Mouse (Mus musculus): ENCODE measurements around the gene Cplx3.

The Cplx3 gene

DNA sequence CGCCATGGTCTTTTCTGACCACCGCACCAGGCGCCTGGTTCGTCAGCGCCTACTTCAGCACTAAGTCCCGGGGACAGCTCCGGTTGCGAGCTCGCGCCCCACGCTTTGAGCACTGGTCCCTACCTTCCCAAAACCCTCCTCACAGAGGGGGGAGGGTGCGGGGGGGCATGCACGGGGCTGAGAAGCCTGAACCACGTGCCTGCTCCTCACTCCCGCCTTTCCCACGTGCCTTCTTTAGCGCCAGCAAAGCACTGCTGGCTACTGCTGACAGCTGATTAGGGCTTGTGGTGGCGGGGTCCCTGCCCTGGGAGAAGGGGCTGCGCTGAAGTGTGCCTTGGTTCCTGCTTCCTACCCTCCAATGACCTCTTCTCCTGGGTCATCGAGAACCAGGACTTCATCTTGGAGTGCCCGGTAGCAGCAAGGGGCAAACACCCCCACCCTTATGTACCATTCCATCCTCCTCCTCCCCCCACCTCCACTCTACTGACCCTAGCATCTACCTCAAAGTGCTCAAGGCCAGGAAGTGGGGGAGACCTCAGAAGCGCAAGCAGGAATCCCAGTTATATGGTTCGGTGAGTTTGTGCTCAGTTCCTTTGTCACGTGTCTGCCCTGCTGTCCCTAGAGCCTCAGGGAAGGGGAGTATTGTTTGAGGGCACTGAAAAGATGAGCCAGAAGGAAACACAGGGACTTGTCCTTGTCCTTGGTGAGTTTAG is at the start of gene Cplx3:
Cplx3 (minus strand) TSS at position 143 of the 713 bp plus-strand sequence.
- DNase-seq (ENCODE audit: low spot score) = peak; percentile 52

DNA sequence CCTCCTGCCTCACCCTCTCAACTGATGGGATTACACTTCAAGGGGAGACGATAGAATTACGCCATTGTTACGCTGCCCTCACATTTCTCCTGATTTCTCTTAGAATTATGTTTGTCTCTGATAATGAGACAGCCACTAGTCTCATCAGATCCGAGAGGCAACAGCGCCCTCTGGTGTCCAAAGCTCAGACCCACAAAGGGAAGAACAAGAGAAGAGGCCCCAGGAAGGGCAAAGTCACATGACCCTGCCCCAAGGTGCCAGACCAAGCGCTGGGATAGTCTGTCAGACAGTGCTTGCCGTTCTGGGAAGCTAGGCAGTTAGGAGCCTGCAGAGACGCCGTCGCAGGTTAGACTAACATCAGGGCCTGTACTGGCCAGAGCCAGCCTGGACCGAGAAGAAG is 49.7 kb upstream of the Cplx3 start:
- peak; percentile 96 for DNase-seq (ENCODE audit: low spot score)

DNA sequence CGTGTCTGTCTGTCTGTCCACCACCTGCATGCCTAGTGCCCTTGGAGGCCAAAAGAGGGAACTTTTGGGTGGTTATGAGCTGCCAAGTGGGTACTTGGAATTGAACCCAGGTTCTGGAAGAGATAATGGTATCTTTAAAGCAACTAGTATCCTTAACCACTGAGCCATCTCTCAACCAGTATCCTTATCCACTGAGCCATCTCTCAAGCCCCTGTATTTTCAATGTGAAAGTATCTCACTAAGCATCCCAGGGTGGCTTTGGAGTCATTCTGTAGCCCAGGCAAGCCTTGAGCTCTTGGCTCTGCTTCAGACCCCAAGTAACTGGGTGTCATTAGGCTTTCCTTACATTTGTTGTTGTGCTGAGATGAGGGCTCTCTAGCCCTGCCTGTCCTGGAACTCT is 48.9 kb upstream of the Cplx3 start:
- no peak for DNase-seq (ENCODE audit: low spot score)

DNA sequence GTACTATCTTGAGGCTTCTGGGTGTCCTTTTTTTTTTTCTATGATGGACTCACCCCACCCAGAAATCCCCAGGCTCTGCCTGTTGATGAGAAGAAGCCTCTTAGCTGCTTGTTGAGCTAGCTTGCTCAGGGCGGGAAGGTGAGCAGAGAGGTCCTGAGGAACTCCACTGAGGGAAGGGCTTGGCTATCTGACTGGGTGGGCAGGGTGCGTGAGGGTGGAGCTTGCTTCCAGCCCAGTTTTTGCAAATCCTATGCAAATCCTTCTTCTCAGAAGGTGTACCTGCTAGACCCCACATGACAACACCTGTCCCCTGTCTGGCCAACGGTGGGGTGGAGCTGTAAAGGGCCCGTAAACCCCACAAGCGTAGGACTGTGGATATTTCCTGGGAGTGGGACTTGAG is 47.2 kb upstream of the Cplx3 start, which contains the start of gene Csk:
Csk (minus strand) TSS at position 349 of the 400 bp plus-strand sequence.
- DNase-seq (ENCODE audit: low spot score) = no peak

DNA sequence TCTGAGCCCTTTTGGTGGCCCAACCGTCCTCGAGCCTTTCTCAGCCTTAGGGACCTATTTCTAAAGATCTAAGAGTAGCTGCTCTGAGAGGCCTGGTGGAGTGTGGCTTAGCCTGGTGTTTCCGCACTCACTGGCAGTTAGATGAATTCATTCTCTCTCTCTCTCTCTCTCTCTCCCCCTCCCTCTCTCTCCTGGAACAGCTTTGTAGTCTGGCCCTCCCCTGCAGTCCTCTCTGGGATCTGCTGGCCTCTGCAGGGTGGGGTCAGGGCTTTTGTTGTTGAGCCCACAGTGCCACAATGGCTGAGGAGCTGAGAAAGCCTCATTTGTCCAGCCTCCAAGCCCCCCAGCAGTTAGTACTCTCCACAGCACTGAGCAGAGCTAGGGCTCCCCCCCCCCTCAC is 46.8 kb upstream of the Cplx3 start:
- DNase-seq (ENCODE audit: low spot score) = no peak

DNA sequence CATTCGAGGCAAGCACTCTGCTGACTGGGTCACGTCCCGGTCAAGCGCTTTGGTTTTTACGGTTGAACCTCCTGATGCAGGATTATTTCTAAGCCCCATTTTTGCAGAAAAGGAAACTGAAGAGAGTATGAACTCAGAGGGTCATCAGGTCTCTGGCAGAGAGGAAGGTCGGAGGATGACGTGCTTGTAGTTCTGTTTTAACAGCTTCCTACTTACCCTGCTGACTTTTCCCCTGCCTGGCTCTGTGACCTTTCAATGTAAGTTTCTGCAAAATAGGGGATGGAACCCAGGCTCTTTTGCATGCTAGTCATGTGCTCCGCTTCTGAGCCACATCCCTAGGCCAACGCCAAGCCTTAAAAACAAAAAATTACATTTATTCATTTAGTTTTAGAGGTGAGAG is 46.3 kb upstream of the Cplx3 start:
- DNase-seq (ENCODE audit: low spot score) = no peak

DNA sequence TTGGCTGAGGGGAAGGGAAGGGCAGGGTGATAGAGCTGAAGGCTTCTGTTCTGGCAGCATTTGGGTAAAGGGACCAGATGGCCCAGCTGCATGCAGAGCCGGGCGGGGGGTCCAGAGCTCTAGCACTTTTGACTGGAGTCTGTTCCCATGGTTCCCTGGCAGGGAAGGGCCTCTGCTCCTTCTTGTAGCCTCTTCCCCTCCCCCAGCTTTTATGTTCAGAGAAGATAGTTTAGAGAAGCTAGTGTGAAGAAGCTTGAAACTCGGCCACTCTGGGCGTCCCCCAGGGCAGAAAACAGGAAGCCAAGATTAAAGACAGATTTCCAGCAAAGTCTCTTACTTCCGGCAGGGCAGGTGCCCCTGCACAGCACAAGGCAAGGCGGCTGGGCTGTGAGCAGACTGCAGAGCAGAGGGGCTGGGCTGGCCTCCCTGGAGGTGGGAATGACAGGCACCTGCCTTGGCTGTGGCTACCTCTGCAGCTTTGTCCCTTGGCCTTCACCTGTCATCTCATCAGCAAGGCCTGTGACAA is 44.8 kb upstream of the Cplx3 start:
- DNase-seq (ENCODE audit: low spot score) = no peak

DNA sequence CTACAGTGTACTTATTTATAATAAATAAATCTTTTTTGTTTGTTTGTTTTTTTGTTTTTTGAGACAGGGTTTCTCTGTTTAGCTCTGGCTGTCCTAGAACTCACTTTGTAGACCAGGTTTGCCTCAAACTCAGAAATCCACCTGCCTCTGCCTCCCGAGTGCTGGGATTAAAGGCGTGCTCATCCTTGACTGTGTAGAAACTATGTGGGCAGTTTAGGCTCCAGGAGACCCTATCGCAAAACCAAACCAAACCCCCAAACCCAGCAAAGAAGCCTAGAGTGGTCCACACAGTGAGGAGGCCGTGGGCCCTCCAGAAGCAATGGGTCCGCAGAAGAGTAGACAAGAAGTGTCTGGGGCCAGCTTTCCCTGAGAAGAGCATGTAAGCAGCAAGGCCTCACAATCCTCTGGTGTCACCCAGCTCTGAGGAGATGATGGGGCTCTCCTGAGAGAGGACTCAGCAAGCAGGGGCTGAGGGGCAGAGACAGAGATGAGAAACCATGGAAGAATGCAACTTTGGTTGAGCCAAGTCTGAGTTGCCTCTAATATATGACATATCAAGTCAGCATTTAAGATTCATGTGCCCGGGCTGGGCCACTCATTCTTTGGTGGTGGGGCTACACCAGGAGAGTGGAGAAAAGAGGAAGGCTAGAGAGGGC is 44.2 kb upstream of the Cplx3 start:
- no peak for DNase-seq (ENCODE audit: low spot score)

DNA sequence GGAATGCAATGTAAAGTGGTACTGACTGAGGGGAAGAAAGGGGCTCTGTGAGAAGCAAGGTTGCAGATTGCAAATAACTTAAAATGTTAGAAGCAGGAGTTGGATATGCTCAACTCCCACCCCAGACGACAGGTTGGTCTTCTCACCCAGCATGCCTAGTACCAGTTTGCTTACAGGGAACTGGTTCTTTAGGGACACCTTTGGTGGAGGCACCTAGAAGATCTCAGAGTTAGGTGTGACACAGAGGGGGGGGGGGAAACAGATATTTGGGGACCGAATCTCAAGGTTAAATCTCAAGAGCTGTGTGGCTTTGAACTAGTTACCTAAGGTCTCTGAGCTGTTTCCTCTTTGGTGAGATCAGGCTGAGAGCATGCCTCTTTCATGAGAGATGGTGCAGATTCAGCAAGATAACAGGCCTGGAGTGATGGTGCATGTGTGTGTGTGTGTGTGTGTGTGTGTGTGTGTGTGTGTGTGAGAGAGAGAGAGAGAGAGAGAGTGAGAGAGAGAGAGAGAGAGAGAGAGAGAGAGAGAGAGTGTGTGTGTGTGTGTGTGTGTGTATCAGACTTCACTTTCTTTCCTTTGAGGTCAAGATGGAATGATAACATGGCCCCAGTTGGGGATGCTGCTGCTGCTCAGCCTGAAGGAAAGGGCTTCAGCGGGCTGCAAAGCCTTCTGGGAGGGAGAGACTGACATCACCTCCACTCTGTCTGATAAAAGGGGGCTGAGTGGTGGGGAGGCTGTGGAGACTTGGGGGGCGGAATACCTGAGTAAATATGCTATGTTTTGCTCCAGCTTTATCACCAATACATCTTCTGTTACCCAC is 41.4 kb upstream of the Cplx3 start:
- DNase-seq (ENCODE audit: low spot score) = no peak

DNA sequence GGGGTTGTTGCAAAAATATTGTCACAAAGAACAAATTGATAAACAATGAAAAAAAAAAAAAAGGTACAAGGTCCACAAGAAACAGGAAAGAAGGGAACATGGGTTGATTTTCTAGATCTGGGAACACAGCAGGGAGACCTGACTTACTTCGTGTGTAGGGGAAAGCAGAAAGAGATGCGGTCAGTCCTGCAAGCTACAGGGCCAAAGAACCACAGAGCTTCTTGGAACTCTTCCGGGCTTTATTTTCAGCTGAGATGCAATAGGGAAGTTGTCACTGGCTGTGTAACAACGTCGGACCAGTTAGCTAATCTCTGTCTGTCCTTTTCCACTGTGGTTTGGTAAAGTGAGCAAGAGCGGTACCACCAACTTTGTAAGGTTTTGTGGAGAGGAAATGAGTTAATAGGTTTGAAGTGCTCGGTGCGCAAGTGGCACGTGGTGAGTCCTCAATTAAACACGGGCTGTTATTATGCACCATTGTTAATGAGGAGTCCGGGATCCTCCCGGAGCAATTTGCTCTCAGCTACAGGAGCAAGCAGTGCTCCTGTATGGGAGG is 40.5 kb upstream of the Cplx3 start:
- DNase-seq (ENCODE audit: low spot score) = no peak

DNA sequence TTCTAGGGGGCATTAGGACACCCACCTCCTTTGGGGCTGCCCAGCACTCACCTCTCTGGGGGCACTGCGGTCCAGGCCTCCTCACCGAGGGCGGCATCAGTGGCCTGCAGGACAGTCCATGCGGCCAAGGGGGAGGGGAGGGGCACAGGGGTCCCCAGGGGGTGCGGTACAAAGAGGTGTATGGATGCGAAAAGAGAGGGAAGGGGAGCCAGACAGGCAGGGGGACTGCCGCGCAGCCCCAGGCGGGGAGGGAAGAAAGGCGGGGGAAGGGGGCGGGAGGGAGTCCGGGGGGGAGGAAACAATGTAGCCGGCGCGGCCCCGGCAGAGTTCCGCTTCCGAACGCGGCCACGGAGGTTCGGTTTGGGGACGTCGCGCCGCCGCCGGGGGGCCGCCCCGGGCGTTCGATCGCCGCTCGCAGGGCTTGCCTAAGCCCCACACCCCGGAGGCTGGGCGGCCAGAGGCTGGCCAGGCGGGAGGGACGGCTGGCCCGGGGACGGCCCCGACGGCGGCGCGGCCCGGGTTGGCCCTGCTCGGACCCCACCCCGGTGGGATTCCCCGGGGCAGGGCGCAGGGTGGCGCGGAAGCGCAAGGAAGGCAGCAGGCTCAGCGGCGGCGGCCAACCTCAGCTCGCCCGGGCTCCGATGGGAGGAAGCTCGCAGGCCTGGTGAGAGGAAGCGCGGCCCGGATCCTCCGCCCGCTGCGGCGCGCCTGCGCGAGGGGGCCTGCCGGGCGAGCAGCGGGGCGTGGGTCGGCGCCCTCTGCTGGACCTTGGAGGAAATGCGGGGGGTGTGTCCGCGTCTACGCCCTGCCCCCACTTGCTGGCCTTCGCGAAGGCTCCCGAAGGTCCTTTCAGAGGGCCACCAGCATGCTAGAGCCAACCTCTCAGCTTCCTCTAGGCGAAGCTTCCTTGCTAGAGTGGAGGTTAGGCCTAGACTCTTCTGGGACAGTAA is 39.1 kb upstream of the Cplx3 start:
- peak; percentile 94 for DNase-seq (ENCODE audit: low spot score)

DNA sequence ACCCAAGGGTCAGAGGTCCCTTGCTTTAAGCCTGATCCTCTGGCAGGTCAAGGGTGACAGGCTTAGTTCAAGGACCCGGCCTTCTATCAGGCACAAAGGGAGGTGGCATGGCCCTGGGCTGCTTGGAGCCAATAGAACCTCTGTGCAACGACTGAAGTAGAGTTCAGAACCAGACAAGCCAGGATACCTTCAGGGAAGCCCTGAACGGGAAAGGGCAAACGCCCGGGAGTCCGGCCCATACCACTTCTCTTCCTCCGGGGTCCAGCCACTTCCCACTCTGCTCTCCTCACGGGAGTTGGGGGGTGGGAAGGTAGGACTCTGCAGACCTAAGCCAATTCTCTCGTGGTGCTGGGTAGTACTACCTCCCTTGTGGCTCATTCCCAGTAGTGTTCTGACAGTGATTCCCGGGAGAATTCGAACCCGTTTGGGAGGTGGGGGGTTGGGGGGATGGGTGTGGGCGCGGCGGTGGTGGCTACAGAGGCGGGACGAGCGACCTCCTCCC is 38.4 kb upstream of the Cplx3 start:
- DNase-seq (ENCODE audit: low spot score) = no peak

DNA sequence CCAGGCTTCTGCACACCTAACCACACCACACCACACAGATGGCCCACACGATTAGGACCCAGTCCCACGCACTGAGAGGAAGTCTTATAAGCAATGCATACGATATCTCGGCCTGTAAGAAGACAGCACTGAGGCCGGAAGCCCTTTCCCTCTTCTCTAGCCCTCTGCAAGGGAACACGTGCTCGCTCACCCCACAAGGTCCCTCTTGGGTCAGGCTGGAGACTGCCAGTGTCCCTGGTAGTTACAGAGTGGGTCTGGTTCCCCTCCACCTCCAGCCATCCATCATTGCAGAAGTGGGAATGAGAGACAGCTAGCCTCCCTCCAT is 37.7 kb upstream of the Cplx3 start:
- DNase-seq (ENCODE audit: low spot score) = no peak

DNA sequence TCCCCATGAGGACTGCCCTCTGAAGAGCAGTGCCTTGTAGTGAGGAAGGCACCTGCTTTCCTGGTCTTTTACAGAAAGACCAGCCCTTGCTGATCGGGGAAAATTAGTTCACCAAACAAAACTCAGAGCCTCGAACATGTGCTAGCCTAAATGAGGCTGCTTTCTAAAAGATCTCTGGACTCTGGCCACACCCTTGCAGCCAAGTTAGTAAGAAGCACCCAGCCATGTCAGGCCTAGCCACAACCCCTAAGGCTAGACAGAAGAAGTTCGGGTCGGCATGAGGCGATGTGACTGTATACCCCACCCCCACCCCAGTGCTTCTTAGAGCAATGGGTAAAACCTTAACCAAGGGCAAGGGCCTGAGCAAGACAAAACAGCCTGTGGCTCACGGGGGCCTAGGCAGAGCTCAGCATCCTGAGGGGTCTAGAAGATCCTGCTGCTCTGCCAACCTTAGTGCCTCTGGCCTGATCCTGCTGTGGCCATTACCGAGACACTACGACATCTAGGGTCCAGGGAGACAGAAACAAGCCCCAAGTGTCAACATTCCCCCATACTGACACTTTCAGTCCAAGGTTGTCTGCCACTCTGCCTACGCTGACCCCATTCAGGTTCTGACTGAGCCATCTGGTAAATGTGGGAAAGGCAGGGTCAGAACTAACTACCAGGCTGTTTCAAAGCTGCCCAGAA is 37.2 kb upstream of the Cplx3 start:
- no peak for DNase-seq (ENCODE audit: low spot score)

DNA sequence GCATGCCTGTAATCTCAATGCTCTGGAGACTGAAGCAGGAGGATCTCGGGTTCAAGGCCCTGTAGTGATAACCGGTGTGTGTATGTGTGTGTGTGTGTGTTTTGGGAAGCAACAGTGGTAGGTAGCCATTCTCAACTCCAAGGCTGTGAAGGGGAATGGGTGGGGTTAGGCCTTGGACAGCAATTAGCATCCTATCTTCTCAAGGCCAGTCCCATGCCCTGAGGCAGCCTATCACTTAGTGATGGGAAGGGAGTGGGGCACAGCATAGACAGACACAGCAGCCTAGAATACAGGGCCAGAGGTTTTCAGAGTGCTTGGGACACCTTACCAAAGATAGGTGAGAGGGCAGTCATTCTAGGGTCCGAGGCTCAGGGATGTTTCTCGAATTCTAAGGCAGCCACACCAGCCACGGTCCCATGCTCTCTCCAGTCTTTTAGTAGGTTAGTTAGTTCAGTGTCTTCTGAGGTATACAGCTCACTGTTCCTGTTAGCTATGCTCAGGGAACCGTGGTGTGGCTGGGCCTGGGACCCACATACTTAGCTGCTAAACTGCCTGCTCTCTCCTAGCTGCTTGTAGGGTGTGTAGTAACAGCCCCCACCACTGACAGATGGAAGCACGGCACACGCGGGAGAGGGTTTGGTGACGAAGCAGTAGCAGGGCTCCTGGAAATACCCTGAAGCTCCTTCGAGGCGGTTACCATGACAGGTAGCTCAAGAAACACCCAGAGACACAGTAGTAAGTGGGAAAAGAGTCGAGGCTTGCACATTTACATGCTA is 35.9 kb upstream of the Cplx3 start:
- DNase-seq (ENCODE audit: low spot score) = no peak

DNA sequence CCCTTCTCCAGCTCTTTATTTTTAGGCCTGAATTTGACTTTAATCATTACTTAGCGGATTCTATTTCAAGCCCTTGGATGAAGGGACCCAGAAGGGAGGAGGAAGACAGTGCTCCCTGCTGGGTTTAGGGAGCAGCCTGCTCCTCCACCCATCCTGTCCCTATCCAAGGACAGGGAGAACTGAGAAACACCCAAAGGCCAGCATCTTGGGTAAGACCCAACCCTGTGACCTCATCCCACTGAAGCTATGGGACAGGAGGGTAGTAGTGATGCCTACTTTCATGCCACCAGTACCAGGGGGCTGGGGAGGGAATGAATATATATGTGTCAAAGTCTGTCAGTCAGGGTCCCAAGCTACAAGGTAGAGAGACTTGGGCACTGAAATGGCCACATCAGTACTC is 34.9 kb upstream of the Cplx3 start:
- DNase-seq (ENCODE audit: low spot score) = no peak

DNA sequence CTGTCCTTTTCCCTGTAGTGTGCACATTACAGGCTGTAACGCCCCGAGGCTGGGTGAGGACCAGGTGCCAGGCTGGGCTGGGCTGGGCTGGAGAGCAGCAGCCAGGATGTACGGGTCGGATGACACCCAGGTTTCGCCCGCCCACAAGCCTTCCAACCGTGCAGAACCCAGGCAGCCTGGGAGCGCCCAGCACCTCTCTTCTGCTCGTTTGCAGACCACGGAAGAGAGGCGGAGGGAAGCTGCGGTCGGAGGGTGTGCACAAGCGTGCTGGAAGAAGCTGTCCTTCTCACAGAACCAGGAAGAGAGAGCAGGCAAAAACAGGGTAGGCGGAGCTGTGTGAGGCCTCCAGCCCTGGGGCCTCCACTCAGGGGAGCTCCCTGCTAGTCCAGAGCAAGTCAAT is 34.3 kb upstream of the Cplx3 start:
- peak; percentile 82 for DNase-seq (ENCODE audit: low spot score)

DNA sequence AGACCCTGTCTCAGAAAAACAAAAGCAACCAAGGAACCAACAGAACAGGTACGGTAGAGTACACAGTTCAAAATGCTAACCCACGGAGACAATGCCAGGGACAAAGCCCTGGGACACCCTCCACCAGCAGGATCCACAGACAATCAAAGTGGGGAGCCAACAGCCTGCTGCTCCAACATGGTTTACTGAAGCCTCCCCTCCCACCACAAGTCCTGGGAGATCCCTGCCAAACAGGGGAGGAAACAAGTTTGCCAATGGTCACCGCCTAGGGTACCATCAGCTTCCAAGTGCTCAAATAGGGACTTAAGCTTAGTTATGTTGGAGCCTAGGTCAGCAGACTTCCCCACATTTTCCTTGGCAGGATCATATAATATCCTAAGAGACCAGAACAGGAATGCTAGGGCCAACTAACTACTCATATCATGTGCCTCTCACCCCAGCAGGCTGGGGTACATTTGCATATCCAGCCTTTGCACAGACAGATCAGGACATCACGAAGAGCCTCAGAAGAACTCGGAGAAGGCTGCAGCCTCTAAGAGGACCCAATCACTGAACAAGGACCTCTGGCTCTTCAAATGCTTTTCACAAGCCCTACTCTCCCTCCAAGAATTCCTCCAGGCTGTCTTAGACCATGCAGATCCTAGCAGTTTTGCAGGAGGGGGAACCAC is 33.7 kb upstream of the Cplx3 start:
- DNase-seq (ENCODE audit: low spot score) = no peak
